Mouse (Mus musculus) kidney, adult 2 months (tissue): ENCODE data around the gene Gsap. TPM values are rescaled to one million over a fixed set of nuclear protein-coding genes. Genes with fewer than 3 reads are reported as not detected.

Source experiments
- DNase-seq: peaks from one replicate; pipeline ENCODE4 v3.0.0; 2021
- H3K27ac ChIP-seq: fragments of 200-500 bp; 2 replicates; pipeline ENCODE4 v1.5.1; 2012; ENCODE audit warnings: low read depth, low read length, control low read depth, inconsistent platforms; ENCODE audit not compliant: insufficient read depth
- H3K27me3 ChIP-seq: fragments of 200-500 bp; replicated peaks from 2 replicates; pipeline ENCODE4 v1.6.1; 2012; ENCODE audit warnings: mild to moderate bottlenecking, moderate library complexity, low read length, inconsistent platforms; ENCODE audit not compliant: control insufficient read depth, insufficient read depth
- H3K36me3 ChIP-seq: fragments of 200-500 bp; 2 replicates; pipeline ENCODE4 v1.6.1; 2012; ENCODE audit warnings: mild to moderate bottlenecking, moderate library complexity, low read length, inconsistent platforms; ENCODE audit not compliant: control insufficient read depth, insufficient read depth
- H3K4me1 ChIP-seq: fragments of 200-500 bp; 2 replicates; pipeline ENCODE4 v1.6.1; 2011; ENCODE audit warnings: low read length; ENCODE audit not compliant: control insufficient read depth, insufficient read depth
- H3K4me3 ChIP-seq: fragments of 200-500 bp; 2 replicates; pipeline ENCODE4 v1.5.1; 2011; ENCODE audit warnings: mild to moderate bottlenecking, low read depth, low read length, control low read depth; ENCODE audit not compliant: insufficient read depth
- CTCF ChIP-seq: fragments of 200-500 bp; conservative IDR thresholded peaks from 2 replicates; pipeline ENCODE4 v1.5.1; 2011; ENCODE audit warnings: low read depth, mild to moderate bottlenecking, control low read depth, low read length, moderate library complexity, mixed read lengths; ENCODE audit not compliant: insufficient read depth, insufficient read length
- POLR2A ChIP-seq: fragments of 200-500 bp; IDR thresholded peaks from one replicate; pipeline ENCODE4 v1.6.1; 2011; ENCODE audit warnings: low read depth, low read length, control low read depth
- WGBS: fragments of 180-500 bp; shearing (Covaris S2); methylation state at CpG from one replicate; pipeline ENCODE4 v1.1.7; 2018; 5-methylcytosine and 5-hydroxymethylcytosine counted together
- polyA plus RNA-seq: library from polyadenylated mRNA; depleted of rRNA; stranded (reverse); fragments of >200 nt; gene quantifications from 2 replicates; pipeline ENCODE4 v1.2.3, GENCODE M21; 2012; rRNA removed

Gsap gene
- polyA plus RNA-seq, 1 experiment, result 3.7 TPM

GRCm38 (mm10) chr5:21348366-21348765 is 162.3 kb downstream of the Gsap start:
- Histone ChIP-seq H3K36me3 (no peaks in the 10 kb centered on the region), H3K4me3 (no peak overlapping the region), H3K27ac (no peak overlapping the region), H3K27me3 (no peaks in the 10 kb centered on the region), H3K4me1 (no peaks in the 10 kb centered on the region)
- TF ChIP-seq CTCF (no peak), POLR2A (no peak)
- WGBS, result 78% methylated on average over 7 of the region's 7 CpGs
- DNase-seq, result no peak

GRCm38 (mm10) chr5:21351678-21352077 is 165.6 kb downstream of the Gsap start:
- no peak for TF ChIP-seq CTCF
- no peak for TF ChIP-seq POLR2A
- H3K4me3 ChIP-seq, result no peak overlapping the region
- H3K27me3 ChIP-seq, result no peaks in the 10 kb centered on the region
- H3K27ac ChIP-seq, result no peak overlapping the region
- DNase-seq, result no peak
- no peaks in the 10 kb centered on the region for H3K36me3 ChIP-seq
- H3K4me1 ChIP-seq, result no peaks in the 10 kb centered on the region

GRCm38 (mm10) chr5:21358648-21359047 is 172.6 kb downstream of the Gsap start:
- TF ChIP-seq POLR2A (no peak), CTCF (no peak)
- DNase-seq, result no peak
- Histone ChIP-seq H3K27ac (no peak overlapping the region), H3K27me3 (no peaks in the 10 kb centered on the region), H3K4me1 (no peaks in the 10 kb centered on the region), H3K36me3 (no peaks in the 10 kb centered on the region), H3K4me3 (no peak overlapping the region)
- 82% methylated on average over 3 of the region's 3 CpGs for WGBS

- WGBS, result 49% methylated on average over 3 of the region's 3 CpGs
- H3K4me1 ChIP-seq, result no peaks in the 10 kb centered on the region
- no peaks in the 10 kb centered on the region for H3K36me3 ChIP-seq
- TF ChIP-seq POLR2A (no peak), CTCF (no peak)
- DNase-seq, result no peak
- no peaks in the 10 kb centered on the region for H3K27me3 ChIP-seq
- no peak overlapping the region for H3K4me3 ChIP-seq
- no peak overlapping the region for H3K27ac ChIP-seq
Observed at GRCm38 (mm10) chr5:21363343-21363742, 177.3 kb downstream of the Gsap start.

Other genes starting within 250 kb of the Gsap start
- 3.2 and 3.9 TPM in 2 replicates for gene Rsbn1l, start 229.9 kb upstream of the Gsap start, polyA plus RNA-seq
- 32.3 and 35.9 TPM in 2 replicates for gene Ptpn12, start 130.3 kb upstream of the Gsap start, polyA plus RNA-seq
- gene Fgl2, start 186.4 kb downstream of the Gsap start, polyA plus RNA-seq, result 2.9 and 3.2 TPM in 2 replicates
- gene Ccdc146, start 238.4 kb downstream of the Gsap start, polyA plus RNA-seq, result not detected in 2 replicates
- 1.9 and 2.6 TPM in 2 replicates for gene Fam185a, start 238.7 kb downstream of the Gsap start, polyA plus RNA-seq